Mouse (Mus musculus): ENCODE data around the gene Tecr.

Gene Tecr

DNA sequence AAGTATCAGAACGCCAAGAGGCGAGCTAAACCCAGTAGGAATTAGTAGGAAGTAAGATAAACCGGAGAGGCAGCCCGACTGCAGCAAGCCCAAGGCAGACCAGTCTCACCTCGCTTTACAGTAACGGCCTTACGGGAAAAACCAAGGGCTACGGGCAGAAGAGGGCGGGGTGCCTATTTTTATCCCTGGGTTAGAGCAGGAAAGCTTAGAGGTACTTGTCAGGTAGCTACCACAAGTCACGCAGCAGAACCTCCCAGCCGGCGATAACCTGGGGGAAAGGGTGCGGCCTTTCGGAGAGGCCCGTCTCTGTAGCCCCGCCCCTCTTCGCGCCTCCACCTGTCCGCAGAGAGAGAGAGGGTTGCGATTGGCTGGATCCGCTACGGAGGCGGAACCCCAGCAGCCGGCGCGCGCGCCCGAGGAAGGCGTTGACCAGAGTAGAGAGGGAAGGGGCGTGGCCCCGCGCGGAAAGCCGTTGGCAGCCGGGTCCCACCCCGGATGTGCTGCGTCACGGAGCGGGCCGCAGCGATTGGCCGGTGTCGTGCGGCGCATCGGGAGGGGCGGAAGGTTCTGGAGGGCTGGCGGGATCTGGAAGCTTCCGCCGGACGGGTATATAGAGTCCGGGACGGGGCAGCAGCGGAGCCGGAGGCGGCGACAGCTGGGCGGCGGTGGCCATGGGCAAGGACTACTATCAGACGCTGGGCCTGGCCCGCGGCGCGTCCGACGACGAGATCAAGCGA is at the start of gene Tecr, which contains the start of gene Dnajb1:
Tecr (minus strand) TSS at position 311 of the 737 bp plus-strand sequence.
Dnajb1 (plus strand) TSS at position 533 of the 737 bp plus-strand sequence.
- peak; percentile 100 for DNase-seq

DNA sequence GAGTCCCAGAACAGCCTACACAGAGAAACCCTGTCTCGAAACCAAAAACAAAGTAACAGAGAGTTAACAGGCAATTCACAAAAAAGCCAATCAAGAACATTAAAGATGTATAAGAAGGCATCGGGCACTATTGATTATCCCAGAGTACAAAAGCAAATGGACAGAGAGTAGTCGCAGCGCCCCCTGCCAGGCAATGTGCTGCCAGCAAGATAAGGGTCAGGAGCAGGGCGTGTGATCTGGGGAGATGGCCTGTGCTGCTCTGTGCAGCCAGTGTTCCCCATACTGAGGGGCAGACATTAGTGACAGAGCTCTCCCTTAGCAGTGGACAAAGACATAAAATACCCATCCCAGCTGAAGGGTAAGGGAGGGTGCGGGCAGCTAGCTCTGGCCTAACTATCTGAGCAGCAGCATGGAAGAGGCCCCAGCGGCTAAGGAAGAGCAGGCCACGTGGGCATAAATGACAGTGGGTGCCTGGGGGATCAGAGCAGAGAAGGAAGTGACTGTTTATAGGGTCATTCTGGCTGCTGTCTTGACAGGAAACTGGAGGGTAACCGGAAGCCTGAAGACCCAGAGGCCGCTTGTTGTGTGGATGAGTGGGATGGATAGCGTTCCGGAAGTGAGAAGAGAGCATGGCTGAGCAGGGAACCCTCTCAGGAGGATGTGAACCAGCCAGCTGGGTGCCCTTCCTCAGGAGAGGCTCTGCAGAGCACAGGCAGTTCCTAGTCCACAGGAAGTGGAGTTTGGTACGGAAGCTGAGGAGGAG is 48.9 kb upstream of the Tecr start:
- no peak for DNase-seq

DNA sequence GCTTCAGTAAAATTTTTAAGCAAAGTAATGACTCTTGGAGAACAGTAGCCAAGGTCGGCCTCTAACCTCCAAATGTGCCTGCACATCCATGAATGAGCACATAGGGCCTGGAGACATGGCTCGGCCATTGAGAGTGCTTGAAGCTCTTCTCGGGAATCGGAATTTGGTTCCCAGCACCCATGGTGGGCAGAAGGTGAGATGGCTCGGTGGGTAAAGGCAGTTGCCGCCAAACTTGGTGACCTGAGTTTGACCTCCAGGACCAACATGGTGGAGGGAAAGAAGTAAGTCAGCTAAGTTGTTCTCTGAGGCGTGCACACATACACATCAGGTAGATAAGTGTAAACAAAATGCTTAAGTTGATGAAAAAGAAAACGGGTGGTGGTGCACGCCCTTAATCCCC is 48.3 kb upstream of the Tecr start:
- DNase-seq = no peak

DNA sequence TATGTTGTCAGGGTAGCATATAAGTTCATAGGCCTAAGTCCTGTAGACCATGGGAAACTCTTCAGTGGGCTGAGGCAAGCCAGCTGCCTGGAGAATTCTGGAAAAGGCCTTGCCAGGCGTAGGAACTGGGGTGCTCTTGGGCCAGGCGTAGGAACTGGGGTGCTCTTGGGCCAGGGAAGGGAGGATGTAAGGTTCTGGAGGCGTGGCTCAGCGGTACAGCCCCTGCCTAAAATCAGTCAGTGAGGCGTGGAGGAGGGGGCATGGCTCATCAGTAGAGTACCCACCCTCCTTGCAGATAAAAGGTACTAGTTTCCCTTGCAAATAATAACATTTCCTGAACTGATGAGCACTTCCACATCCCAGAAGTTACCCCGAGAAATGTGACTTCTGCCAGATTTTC is 47.0 kb upstream of the Tecr start:
- no peak for DNase-seq

DNA sequence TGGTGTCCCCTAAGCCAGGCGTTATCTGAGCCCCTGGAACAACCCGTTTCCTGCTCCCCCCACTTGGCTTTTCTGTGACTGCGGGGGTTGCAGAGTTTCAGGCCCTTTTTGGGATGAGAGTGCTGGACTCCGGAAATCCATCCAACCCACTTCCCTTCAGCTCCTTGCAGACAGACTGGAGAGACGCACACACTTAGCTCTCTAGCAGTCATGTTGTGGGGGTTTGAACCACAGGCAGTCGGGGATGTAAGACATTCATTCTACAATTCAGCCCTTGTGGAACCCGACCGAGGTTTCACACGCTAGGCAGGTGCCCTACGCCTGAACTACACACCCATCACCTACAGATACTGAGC is 45.9 kb upstream of the Tecr start:
- no peak for DNase-seq

DNA sequence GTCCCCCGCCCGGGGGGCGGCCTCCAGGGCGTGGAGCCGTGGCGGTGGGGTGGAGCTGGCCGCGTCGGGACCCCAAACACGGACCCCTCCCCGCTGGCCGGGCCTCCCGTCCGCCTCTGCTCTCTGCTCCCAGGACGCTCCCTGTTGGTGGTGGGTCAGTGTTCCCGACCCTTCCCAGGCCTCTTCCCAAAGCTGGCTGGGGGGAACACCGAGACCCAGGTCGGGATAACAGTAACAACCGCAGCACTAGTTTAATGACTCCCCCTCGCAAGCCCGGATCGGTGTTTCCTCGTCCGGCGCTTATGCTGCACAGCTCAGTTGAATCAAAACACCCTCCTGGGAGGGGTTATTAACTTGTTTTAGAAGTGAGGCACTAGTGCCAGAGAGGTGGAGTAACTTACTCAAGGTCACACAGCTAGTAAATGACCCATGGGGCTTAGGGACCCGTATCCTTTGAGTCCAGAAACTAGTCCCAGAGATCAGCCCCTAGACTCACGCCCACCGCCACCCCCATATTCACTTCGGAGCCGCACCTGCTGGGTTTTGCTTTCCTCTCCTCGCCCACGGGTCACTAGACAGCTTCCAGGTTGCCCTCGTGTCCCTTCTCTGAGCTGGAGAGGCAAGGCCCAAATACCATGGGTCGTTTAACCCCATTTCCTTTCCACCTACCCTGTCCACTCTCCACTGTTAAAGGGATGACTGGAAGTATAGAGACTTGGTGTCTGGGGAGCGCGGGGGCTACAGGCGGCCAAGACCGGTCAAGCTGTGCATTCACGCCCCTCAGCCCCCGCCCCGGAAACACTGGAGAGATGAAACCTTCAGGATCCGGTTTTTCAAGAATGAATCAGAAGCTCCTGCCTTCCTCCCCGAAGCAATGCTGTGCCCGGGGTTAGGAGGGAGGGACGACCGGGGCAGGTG is 45.2 kb upstream of the Tecr start:
- DNase-seq = peak; percentile 55

DNA sequence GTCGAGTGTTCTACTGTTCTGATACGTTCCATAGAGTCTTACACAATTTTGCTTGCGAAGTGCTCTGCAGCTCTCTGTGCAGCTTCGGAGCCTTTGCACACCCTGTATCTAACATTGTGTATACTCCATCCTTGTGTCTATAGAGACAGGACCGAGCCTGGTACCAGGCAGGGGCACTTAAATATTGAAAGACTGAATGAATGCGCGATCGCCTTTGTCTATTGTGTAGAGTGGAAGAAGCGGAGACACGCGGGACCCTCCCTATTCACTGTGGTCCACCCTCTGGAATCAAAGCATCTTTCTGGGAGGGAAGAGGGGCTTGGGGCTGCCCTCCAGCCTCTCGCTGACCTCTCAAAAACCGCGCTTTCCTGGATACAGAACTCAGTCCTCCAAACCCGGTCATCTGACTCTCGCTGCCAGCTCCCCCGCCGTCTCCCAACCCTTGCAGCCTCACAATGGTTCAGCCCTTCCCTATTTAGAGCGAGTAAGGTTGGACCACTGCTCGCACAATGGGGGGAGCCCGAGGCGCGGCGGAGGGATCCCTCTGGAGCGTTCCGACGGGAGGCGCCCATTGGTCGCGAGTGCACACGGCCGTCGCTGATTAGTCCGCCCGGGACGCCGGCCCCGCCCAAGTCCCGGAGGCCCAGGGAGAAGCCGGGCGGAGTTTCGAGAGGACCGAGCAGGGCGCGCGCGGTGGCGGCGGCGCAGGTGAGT is 44.4 kb upstream of the Tecr start, which contains the start of gene Gipc1:
Gipc1 (plus strand) TSS at position 648 of the 714 bp plus-strand sequence.
- DNase-seq = peak; percentile 99

DNA sequence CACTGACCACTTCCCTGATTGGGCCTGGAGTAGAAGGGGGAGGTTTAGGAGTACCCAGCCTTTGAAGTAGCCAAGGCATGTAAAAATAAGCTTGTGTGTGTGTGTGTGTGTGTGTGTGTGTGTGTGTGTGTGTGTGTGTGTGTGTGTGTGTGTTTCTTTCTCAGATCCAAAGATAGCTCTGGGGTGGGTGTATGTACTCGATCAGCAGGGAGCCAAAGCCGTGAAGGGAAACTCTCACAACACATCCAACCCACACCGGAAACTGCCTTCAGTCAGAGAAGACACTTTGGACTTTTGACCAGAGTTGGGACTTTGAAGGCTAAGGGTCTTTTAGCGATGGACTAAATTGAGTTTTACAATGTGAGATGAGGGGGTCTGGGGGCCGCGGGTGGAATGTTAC is 41.9 kb upstream of the Tecr start:
- no peak for DNase-seq

DNA sequence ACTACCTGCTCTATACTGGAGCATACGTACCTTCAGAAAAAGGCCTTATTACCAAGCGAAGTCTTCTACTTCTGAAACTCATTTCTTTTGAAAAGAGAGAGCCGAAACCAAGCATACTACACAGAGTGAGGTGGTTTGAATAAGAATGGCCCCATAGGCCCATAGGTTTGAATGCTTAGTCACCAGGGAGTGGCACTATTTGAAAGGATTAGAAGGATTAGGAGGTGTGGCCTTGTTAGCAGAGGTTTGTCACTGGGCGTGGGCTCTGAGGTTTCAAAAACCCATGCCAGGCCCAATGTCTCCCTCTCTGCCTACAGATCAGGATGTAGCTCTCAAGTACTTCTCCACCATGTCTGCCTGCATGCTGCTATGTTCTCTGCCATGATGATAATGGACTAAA is 40.3 kb upstream of the Tecr start:
- no peak for DNase-seq

DNA sequence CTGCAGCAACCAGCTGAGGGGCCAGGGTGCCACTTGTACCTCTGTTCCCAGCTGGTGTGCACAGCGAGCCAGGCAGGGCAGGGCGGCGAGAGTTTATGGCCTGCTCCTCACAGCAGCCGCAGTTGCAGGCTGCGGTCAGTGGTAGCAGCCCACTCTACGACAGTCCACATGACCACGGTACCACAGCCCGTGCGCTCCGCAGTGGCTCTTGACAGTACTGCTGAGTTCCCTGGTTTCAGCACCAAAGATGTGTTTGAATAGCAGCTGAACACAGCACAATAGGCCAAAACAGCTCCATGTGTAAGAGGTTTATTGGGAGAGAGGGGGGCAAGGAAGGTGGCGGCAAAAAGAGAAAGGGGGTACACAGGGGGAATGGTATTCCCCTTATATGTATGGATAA is 39.7 kb upstream of the Tecr start:
- no peak for DNase-seq

DNA sequence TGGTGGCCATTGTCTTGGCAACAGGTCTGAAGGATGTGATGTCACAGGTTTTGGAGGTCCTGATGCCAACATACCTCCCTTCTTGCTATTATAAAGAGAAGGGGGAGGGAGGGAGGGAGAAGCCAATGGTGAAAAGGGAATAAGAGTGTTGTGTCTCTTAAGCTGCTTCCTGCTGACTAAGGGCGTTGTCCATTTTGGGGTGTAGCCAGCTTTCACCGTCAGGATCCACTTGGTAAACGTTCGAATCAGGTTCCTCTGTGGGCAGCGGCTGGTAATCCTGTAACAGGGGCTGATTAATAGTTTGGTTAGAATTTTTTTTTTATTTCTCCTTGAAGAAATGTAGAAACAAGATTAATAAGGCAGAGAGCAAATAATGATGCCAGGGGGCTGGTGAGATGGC is 31.9 kb upstream of the Tecr start:
- no peak for DNase-seq

DNA sequence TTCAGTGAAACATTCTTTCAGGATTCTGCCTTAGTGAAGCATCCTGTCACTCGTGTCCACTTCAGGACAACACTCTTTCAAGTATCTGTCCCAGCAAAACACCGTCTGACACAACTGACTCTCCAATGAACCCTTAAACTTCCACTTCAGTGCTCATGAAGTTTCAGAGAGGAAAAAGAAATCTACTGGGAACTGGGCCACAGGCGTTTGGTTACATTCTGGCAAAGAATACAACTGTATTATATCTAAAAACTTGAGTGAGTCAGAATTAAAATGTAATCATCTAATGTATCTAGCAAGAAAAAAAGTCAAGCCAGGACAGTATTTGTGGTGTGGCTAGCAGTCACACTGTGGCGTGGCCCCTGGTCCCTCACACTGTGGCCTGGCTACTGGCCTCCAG is 31.1 kb upstream of the Tecr start:
- no peak for DNase-seq

DNA sequence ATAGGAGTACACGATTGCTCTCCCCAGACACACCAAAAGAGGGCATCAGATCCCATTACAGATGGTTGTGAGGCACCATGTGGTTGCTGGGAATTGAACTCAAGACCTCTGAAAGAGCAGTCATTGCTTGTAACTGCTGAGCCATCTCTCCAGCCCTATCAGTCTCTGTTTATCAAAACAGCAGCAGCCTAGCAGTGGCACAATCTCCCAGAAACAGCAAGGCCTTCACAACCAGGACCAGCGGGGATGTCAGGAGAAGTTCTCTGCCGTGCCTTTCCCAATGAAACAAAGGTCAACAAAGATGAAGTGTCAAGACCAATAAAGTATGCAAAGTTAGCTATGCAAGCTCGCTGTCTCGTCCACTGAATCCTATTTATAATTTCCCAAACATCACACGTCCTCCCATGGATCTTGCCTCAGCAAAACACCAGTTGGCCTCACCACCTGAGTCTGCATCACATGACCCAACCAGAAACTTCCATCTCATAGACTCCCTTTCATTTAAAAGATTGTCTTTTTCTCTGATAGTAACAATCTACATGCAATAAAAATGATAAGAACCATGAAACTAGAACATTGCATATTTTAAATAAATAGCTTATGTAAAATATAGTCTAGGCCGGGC is 24.4 kb upstream of the Tecr start:
- DNase-seq = no peak

DNA sequence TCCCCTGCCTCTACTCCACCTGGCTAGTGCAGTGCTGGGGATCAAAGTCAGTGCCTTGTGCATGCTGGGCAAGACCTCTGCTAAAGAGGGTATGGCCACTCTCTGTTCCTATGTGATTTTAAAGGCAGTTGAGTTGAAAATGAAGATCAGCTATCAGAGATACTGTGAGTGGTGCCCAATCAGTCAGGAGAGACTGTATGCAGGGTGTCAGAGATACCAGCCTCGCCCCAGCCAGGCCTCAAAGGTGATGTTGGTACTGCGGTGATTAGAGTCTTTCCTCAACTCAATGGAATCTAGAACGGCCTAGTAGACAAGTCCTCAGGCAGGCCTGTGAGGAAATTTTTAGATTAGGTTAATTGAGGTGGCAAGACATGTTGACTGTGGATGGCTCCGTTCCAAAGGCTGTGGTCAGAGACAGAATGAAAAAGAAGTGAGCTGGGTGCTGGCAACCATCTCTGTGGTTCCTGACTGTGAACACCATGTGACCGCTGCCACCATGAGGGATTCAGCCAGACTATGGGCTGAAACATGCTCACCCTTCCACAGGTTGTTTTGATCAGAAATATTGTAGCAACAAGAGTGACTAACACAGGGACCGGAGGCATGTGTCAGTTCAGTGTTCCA is 18.0 kb upstream of the Tecr start:
- no peak for DNase-seq

DNA sequence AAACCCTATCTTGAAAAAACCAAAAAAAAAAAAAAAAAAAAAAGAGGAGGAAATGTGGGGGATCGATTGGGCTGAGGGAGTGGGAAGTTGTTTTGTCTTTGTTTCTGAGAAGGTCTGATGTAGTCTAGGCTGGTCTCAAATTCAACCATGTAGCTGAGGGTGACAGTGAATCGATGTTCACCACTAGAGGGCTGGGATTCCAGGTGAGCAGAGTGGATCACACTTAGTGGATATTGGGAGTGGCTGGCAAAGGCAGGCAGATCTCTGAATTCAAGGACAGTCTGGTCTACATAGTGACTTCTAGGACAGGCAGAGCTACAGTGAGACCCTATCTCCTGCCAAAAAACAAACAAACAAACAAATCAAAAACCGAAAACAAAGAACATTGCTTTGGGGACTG is 17.0 kb upstream of the Tecr start:
- DNase-seq = peak; percentile 49

DNA sequence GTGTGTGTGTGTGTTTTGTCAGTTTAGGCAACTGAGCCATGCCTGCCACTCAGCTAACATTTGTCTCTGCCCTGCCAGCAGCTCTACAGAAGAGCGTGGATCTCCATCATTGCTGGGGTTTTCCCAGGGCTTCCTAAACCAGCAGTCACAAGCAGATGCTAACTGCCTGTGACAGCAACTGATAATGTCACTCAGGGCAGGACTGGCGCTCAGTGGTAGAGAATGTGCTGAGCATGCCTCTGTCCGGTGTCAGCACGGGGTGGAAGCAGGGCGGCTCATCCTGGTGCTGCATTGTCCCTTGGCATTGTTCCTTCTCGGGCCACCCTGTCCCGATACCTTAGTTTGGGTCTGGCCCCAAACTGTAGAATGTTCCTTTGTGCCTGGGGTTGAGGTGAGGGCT is 15.8 kb upstream of the Tecr start:
- no peak for DNase-seq

DNA sequence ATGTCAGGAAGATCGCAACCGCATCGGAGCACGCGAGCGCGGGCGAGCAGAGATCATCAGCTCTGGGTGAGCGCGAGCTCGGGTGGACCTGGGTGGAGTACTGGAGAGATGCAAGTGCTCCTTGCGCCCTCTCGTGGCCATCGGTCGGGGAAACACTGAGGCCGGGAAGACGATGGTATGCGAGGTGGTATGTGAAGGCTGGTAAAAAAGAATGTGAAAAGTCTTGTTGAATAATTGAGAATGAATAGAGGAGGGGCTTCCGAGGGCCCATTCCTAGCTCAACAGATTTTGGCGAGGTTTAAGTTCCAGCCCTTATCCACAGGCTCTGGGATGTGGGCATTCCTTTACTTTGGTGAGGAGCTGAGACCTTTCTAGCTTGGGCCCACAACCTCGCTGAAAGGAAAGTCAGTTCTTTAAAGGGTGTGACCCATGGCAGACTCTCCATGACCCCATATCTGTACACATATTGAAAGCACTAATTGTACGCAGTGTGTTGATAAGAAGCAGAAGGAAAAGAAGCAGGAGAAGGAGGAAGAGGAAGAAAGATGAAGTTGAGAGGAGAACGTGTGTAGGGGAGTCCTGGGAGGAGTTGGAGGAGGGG is 14.7 kb upstream of the Tecr start:
- DNase-seq = peak; percentile 89

DNA sequence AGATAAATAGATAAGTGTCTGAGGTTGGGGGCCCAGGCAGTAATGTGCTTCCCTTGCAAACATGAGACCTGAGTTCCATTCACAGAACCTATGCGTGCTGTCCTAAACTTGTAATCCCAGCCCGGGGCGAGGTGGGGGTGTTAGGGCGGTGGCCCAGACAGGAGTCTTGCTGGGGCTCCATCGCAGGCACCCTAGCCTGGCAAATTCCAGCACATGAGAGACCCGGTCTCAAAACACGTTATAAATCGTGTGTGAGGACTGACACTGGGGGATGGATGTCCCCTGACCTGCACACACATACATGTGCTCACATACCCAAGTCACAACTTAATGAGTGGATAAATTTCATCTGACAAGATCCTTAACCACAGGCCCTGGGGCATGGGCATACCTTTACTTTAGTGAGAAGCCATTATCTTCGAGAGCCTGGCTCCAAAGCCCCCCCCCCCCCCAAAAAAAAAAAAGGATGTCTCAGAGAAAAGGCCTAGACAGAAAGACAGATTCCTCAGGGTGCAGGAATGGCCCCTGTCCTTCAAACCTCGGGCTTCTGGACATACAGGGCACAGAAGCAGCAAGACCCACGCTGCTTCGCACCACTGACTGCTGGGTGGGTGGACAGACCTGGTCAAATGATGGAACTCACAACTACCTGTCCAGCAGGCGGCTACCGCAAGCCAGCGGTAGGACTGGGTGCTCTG is 14.1 kb upstream of the Tecr start:
- no peak for DNase-seq

DNA sequence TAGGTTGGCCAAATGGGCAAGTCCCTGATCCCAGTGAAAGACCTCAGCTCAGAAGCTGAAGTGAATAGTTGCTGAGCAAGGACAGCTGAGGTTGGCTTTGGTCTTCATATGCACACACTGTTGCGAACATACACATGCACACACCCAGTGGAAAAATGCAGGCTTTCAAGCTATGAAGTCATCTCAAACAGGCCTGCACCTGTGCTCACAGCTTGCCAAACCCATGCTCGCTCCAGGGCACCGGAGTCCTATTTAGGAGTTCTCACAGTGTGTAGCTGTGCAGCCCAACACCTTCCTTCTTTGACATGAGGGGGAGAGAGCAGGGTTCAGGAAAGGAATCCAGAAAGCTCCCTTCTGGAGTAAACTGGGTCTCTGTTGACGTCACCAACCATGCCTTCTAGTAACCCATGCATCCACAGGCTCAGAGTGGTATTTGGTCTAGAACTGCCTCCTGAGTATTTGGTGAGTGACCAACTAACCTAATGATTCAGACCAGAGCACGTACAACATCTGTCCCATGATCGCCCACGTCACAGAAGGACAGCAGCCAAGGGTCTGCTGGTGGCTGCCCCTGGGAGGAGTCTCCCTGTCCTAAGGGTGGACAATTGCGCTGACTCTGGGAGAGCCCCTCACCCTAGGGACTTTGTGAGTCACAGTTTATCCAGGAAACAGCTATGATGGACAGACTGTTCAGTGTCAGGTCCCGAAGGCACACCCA is 12.0 kb upstream of the Tecr start:
- no peak for DNase-seq

DNA sequence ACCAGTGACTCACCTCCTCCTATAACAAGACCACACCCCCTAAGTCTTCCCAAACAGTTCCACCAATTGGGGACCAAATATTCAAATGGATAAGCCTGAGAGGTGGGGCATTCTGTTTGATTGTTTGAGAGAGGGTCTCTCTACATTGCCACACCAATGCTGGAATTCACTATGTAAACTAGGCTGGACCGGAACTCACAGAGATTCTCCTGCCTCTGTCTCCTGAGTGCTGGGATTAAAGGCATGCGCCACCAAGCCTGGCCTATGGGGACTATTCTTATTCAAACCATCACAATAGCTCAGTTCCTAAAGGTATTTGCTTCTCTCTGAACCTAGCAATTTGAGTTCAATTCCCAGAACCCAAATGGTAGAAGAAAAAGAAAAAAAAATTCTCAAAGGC is 10.8 kb upstream of the Tecr start:
- no peak for DNase-seq

All from embryo, embryonic 11 days (tissue).